Mouse (Mus musculus) kidney, postnatal 36 days (tissue): ENCODE measurements around the gene Dnah1.

Experiments used
- DNase-seq, 2 experiments: peaks; one replicate each; pipeline ENCODE4 v3.0.0; 2021 to 2022; ENCODE audit warnings: mixed read lengths in 2 of 2

Gene Dnah1

GRCm38 (mm10) chr14:31316613-31317012, 7.1 kb downstream of the Dnah1 start:
- DNase-seq, result no peak

DNA sequence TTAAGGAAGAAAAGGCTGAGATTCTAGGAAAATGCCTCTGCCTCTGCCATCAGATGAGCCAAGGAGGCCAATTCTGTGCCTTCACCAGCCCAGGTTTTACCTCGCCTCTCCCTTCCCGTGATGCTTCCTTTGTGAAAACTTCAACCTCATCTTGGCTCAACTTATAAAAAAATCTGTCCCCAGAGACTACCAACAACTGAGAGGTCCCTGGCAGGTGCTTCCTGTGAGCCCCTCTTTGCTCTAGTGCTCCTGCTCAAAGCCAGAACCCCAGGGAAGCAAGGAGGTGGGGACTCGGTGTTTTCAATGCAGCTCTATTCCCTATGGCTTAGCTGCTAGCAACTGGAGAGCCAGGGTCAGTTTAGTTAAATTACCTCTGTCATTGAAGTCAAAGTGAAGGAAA, 10.5 kb downstream of the Dnah1 start:
- no peak for DNase-seq

DNA sequence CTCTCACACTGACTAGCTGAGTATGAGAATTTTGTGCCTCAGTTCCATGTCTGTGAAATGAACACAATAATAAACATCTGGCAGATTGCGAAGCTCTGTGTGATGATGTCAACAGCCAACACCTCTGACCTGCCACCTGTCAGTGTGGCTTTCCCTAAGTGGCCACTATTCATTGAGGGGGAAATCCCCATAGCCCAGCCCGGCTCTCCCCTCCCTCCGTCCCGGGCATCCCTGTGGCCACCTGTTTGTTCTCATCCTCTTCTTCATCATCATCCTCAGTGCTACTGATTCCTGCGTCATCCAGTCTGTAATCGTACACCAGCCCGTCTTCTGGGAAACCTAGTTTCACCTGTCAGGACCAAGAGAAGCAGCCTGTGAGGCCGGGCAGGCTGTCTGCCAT, 38.0 kb downstream of the Dnah1 start:
- no peak for DNase-seq

- DNase-seq, result peak; percentile 67 to 92
Measured at GRCm38 (mm10) chr14:31272164-31272563, 51.5 kb downstream of the Dnah1 start.

- no peak for DNase-seq
Measured at GRCm38 (mm10) chr14:31271121-31271520, 52.6 kb downstream of the Dnah1 start.

DNA sequence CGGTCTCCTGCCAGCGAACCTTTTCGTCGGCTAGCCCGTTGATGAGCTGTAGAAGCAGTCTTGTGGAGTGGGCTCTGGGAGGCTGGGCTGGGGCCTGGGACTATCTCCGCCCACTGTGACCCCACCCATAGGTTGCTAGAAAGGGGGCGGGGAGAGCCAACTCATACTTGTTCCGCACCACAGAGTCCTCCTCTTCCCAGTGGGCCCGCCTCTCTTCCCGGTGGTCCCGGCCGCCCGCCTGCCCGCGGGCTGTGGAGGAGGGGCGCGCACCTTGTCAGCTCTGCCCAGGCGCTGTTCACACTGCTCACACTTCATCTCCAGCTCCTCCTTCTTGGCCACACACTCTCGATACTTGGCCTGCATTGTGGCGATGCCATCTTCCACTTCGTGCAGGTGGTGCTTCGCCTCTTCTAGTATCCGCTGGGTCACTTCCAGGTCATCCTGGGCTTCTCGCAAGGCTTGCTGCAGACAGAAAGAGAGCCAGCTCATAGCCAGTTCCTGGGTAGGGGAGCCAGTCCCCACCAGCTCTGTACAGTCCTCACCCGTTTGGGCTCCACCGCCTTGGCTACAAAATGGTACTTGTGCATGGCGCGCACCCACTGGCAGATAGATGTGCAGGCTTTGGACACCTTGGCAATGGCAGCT, 54.1 kb downstream of the Dnah1 start:
- DNase-seq, result peak; percentile 29 to 31

- no peak for DNase-seq
Measured at GRCm38 (mm10) chr14:31268301-31269001, 55.2 kb downstream of the Dnah1 start.

DNA sequence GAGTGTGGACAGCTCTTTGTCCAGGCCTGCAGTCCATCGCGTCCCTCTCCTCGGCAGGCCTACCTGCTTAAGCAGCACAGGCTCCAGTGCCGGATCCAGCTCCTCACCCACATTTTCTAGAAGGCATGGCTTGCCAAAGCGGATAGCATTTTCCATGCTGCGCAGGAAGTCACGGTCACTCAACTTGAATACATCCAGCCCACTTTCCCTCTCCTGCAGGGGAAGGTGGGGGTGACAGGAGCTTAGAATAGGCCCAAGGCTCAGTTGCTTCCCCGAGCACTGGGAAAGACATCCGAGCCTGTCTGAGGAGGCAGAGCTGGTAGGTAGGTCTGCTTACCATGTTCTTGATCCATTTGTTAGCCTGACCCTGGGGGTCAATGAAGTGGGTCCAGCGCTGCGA, 56.0 kb downstream of the Dnah1 start:
- no peak for DNase-seq

GRCm38 (mm10) chr14:31260932-31261331, 62.8 kb downstream of the Dnah1 start:
- no peak for DNase-seq

DNA sequence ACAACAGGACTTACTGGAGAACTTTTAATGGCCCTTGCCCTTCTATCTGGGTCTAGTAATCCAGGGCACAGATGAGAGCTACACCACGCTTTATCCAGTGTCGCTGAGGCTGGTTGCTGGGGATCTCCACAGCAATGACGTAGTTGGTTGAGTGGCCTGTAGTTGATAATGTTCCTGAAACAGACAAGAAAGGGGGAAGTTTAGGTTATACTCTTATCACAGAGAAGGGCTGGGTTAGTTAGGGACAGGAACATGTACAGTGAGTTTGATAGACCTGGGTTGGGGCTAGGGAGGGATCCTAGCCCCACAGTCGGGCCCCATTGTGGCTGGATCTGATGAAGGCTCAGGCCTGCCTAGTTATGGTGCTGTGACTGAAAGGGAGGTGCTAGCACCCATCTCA, 63.3 kb downstream of the Dnah1 start:
- no peak for DNase-seq

- DNase-seq, result peak; percentile 80 to 82
Measured at GRCm38 (mm10) chr14:31258476-31259050, 65.1 kb downstream of the Dnah1 start.

- DNase-seq, result no peak
Measured at GRCm38 (mm10) chr14:31252091-31252490, 71.6 kb downstream of the Dnah1 start.

DNA sequence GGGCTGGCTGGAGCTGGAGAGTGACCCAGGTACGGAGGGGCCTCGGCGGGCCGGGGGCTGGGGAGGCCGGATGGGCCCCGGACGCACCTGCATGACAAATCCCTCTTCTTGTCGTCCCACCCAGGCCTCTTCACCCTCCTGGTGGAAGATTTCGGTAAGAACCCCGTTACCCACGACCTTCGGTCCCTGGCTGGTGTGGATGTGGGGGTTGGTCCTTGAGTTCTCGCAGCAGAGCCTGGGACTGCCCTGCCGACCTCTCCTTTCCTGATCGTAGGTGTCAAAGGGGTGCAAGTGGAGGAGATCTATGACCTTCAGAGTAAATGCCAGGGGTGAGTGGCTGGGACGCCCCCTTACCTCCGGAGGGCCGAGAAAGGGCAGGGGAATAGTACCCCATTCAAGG, 72.1 kb downstream of the Dnah1 start:
- DNase-seq, result no peak

DNA sequence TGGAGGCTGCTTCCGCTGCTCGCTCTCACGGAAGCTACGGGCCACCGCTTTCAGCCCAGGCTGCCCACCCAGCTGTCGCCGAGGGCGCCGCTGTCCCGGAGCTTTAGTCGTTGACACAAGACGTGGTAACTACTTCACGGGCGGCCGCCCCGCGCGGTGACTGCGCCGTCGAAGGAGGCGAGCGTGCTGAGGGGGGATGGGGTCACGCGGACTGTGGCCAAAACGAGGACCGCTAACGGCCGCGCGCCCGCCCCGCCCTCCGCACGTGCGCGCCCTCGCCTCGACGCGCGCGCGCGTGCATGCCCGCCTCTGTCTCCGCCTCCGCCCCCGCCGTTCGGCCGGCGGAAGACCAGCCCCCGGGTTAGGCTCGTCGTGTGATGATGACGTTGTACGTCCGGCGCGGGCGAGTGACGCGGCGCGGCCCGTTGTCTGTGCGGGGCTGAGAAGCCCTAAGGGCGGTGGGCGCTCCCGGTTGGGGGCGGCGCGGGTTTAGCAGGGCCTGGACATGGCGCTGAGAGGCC, 72.6 kb downstream of the Dnah1 start, which contains the start of the genes Phf7 and Bap1:
Gene Phf7 (minus strand): TSS at position 234 of the 521 bp plus-strand sequence.
Gene Bap1 (plus strand): TSS at position 367 of the 521 bp plus-strand sequence.
- peak; percentile 95 to 97 for DNase-seq

DNA sequence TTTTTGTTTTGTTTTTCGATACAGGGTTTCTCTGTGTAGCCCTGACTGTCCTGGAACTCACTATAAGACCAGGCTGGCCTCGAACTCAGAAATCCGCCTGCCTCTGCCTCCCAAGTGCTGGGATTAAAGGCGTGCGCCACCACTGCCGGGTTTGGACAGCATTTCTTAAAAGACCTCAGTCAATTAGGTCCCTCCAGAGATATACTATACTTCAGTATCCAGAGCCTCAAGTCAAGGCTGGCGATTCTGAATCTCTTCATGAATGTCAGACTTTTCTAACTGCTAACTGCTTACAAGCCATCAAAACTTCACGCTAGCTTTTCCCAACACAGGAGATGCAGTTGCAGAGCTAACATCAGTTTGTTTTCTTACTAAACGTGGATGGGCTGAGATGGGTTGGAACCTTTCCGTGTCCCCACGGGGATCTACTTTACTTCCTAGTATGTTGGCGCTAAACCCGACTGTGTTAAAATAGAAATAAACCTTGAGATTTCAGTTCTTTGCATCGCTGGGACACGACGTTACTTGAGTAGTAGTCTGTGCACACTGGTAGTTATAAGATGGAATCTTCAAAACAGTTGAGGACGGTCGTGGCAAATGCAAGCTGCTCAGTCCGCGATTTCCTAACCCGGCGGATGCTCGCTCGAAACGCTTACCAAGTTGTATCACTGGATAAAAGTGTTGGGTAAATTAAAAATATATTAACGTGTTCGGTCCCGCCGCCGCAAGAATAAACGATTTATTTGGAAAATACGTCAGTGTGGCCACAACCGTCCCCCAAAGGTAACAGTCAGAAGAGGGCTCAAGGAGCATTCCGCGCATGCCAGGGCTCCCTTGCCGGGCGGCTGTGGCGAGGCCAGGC, 73.2 kb downstream of the Dnah1 start:
- DNase-seq, result no peak

- DNase-seq, result no peak
Measured at GRCm38 (mm10) chr14:31248396-31248795, 75.3 kb downstream of the Dnah1 start.

- DNase-seq, result no peak
Measured at GRCm38 (mm10) chr14:31245946-31246345, 77.8 kb downstream of the Dnah1 start.

- DNase-seq, result no peak
Measured at GRCm38 (mm10) chr14:31244777-31245176, 78.9 kb downstream of the Dnah1 start.

- no peak for DNase-seq
Measured at GRCm38 (mm10) chr14:31240528-31240927, 83.2 kb downstream of the Dnah1 start.

DNA sequence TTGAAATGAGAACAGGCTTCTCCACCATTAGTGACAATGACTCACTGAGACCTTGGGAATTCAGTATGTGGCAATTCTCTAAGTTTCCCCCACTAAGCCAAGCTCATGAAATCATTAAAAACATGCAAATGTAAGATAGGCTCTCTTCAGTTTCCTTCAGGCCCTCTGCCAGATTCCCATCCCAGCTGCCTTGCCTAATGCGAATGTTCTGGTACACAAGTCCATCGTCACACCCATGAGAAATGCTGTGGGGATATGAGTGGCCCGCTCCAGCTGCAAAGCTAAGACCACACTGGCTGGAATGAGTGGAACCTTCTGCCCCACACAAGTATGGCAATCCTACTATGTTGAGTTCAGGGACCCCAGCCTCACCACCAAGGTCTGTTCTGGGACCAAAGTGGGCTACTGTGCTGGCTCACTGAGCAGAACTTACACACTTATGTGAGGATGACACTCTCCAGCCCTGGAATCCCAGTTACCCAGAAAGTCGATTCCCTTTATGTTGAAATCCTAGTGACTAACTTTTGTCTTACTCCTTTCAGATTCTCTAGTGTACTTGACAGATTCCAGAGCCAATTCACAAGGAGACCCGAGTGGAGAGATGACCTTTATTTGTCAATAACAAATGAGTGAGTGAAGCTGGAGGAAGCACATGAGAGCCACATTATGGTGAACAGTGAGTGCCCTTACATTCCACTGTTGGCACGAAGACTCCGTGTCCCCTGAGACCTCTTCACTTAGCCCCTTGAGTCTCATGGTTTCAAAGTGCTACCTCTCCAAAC, 86.4 kb downstream of the Dnah1 start:
- no peak for DNase-seq

- peak; percentile 77 to 92 for DNase-seq
Measured at GRCm38 (mm10) chr14:31233996-31234591, 89.6 kb downstream of the Dnah1 start.
